Mouse (Mus musculus): ENCODE results near the gene Ogg1.

The Ogg1 gene

GRCm38 (mm10) chr6:113333137-113333950 is 6.6 kb downstream of the Ogg1 start:
- peak; percentile 62 for DNase-seq

DNA sequence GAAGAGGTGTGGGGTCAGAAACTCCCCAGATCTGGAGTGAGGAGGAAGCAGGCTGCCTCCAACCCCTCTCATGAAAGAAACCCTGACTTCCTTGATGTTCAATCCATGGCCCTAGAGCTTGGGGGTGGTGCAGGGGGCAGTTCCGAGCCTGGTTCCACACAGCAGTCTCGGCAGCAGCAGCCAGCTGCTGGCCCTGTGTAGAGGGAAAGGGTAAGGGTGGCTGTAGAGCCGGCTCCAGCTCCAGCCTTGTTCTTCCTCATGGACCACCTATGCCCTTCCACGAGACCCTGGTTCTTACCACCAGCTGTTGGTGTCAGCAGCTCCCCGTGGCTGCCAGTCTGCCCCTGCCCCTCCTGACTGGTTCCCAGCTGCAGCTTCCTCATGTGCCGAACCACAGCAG is 7.4 kb downstream of the Ogg1 start:
- no peak for DNase-seq

GRCm38 (mm10) chr6:113336852-113337620 is 10.3 kb downstream of the Ogg1 start:
- peak; percentile 39 for DNase-seq

DNA sequence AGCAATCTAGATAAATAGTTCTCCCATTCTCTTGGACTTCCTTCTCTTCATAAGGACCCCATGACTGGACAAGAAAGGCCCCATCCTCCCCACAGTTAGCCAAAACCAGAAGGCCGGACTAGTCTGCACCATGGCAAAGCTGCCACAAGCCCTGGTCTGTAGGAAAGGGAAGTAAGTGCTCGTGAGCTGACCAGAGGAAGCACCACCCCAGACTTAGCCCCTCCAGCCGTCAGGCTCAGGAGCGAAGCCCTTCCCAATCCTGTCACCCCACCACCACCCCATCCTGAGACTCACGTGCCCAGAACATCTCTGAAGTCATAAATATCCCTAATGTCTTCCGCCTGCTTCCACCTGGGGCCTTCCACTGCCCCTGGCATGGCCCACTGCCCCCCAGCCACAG is 14.8 kb downstream of the Ogg1 start:
- DNase-seq = no peak

DNA sequence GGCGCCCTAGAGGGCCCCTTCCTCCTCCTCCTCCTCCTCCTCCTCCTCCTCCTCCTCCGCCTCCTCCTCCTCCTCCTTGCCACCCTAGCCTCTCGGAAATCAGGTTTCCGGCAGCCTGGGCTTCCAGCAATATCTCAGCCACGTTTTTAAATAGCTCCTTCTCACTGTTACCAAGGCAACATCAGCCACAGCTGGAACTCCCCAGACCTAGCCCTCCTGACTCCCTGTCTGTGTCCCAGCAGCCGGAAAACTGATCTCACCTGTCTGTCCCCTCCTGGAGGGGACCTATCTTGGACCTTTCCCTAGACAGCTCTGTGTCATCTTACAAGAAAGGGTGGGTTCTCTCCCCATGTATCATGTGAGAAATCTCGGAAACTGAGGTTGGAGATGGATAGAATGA is 15.5 kb downstream of the Ogg1 start:
- no peak for DNase-seq

DNA sequence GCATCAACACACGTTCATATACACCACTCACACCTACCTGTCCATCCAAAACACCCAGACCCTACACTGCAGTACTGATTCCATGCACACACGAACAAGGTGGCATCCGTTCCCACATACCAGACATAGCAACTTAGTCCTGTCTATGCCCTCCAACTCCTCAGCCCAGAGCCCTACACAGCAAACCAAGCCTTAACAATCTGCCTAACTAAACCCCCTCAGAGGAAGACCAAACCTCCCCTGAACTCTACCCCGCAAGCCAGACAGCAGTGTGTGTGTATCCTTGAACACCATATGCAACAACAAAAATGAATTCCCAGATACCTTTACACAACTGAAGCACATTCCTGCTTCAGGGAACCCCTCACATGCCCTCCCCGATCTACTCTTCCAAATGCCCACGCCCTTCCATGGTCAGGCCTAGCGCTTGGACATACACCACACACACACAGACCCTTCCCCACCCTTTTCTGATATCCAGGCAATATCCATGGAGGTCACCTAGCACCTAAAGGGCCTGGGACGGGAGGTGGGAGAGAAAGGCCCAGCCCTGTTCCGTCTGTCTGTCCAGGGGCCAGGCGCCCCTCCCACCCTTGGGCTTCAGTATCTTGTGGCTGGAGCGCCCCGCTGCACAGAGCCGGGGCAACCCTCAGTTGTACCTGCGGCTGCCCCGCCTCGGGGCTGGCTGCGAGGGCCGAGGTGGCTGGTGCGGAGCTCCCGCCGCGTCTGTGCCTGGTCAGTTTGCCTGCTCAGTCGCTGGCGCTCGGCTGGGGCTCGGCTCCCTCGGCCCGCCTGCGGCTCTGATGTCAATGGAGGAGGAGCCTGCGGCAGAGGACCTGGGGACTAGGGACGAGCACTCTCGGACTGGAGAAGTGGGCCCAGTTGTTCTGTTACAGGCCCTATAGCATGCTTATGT is 16.7 kb downstream of the Ogg1 start, which contains the start of gene Camk1:
TSS of gene Camk1 (minus strand) at position 808 of the 916 bp plus-strand sequence.
- DNase-seq = peak; percentile 85

DNA sequence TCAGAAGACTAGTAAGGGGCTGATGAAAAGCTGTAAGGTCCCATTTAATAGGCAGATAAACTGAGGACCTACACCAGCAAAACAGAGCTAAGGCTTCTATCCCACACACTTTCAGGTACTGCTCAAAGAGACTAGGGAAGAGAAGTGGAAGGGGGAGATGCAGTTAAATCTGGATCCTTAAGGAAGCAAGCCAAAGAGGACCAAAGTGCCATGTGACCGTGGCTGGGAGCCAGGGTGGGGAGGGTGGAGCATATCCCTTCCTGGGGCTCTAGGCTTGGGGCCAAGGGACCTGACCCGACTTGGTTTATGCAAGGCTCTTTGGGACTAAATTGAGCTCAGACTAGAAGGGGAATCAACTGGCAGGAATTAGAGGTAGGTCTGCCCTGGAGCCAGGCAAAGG is 17.5 kb downstream of the Ogg1 start:
- peak; percentile 89 for DNase-seq

GRCm38 (mm10) chr6:113346897-113347296 is 20.1 kb downstream of the Ogg1 start:
- no peak for DNase-seq

GRCm38 (mm10) chr6:113350538-113350937 is 23.8 kb downstream of the Ogg1 start:
- DNase-seq = no peak

- no peak for DNase-seq
Observed at GRCm38 (mm10) chr6:113351161-113351560, 24.4 kb downstream of the Ogg1 start.

GRCm38 (mm10) chr6:113351653-113352052 is 24.9 kb downstream of the Ogg1 start:
- no peak for DNase-seq

DNA sequence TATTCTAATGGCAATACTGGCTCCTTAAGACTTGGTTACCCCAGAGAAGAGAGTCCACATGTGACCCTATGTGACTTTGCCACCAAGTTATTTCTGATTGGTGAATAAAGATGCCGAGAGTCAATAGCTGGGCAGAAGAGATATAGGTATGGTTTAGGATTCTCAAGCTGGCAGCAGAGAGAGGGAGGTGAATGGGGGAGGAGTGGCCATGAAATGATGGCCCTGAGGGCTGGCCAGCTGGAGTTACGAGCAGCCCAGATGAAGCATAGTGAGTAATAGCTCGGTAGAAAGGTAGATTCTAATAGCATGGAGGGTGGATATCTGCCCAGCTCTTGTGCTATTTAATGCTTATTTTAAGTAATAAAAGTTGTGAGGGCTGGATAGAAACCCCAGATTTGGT is 26.0 kb downstream of the Ogg1 start:
- no peak for DNase-seq

DNA sequence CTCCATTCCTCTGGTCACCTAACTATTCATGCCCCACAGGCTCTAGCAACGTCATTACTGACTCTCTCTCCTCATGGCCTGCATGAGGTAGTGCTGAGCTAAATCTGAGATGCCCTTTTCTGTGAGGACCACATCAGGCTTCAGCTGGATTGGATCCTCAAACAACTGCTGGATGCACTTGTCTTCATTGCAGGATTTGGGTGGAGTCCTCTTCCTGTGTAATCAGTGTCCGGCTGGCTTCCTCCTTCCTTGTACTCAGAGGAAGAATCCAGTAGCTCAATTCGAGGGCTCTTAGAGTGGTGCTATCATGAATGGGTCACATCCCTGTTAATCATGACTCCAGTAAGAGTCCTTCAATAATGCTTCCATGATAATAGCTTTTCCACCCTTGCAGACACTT is 26.9 kb downstream of the Ogg1 start:
- no peak for DNase-seq

DNA sequence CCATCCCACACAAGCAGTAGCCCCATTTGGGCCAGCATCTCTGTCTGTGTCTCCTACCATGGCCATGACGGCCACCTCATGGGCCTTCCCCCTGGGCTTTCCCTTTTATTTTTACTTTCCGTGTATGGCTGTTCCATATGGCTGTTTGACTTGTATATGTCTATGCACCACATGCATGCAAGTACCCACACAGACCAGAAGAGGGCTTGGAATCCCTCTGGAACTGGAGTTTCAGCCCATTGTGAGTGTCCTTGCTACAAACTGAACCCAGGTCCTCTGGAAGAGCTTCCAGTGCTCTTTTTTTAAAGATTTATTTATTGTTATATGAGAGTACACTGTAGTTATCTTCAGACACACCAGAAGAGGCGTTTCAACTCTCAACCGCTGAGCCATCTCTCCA is 34.7 kb downstream of the Ogg1 start:
- no peak for DNase-seq

- DNase-seq = no peak
Observed at GRCm38 (mm10) chr6:113362241-113362640, 35.5 kb downstream of the Ogg1 start.

DNA sequence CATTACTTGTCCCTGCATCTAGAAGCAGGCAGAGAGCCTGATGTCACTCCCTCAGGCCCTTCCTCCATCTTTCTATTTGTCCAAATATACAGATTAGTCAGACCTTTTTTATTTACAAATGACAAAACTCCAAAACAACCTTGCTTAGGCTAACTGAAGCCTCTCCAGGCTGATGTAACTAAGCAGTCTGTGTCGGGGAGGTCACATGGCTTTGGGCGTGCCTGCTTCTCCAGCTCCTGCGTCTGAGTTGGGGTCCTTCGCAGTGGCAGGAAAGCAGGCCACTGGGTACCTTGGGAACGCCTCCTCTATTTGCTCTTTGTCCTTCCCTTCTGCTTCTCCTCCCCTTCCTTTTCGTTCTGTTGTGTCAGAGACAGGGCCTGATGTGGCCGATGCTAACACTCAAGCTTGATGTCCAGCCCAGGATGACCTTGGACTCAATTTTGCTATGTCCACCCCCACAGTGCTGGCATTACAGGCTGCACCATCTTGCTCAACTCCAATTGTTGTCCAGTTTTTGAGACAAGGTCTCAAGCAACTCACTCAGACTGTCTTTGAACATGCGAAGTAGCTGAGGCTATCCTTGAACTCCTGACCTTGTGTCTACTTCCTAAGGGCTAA is 37.9 kb downstream of the Ogg1 start:
- DNase-seq = no peak

DNA sequence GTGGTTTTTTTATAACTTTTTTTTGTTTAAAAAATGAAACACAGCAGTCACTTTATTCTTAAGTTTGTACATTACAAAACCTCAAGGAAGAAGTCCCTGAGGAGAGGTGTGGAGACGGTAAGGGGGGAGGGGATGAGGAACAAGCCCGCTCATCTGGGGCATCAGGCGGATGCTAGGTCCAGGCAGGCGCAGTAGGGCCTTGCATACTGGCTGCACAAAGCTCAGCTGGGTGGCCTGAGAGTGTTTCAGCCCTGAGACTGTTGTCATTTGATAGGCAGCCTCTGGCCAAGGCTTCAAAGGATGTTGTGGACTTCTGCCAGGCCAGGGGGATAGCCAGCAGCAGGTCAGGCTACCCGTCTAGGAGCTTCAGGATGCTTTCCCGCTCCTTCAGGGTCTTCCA is 39.9 kb downstream of the Ogg1 start:
- DNase-seq = no peak

DNA sequence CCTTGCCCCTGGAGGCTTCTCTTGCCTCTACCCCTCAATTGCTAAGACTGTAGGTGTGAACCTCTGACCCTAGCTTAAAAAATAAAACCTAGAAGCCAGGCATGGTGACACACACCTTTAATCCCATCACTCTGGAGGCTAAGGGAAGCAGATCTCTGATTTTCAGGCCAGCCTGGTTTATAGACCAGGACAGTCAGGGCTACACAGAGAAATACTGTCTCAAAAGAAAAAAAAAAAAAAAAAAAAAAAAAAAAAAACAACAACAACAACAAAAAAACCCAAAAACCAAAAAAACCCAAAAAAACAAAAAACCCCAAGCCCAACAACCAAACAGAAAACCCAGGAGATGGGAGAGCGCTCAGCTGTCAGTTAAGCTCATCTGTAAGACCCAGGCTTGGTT is 40.8 kb downstream of the Ogg1 start:
- DNase-seq = no peak

DNA sequence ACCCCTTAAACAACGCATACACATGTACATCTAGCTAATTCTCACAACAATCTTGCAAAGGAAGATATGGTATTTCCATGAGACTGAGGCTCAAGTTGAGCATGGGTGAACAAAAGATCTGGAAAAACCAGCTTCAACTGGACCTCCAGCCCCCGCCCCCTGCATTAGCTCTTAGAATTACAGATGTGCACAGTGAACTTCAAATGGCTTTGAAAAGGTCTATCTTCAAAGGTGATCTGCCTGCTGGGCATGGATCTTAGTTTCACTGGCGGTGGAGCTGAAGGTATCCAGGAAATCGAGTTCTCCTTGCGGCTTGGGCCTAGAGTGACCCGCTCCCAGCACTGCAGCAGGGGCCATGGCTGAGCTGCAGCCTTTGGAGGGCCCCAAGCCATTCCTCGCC is 41.4 kb downstream of the Ogg1 start:
- DNase-seq = no peak

GRCm38 (mm10) chr6:113368577-113368976 is 41.8 kb downstream of the Ogg1 start:
- DNase-seq = no peak

DNA sequence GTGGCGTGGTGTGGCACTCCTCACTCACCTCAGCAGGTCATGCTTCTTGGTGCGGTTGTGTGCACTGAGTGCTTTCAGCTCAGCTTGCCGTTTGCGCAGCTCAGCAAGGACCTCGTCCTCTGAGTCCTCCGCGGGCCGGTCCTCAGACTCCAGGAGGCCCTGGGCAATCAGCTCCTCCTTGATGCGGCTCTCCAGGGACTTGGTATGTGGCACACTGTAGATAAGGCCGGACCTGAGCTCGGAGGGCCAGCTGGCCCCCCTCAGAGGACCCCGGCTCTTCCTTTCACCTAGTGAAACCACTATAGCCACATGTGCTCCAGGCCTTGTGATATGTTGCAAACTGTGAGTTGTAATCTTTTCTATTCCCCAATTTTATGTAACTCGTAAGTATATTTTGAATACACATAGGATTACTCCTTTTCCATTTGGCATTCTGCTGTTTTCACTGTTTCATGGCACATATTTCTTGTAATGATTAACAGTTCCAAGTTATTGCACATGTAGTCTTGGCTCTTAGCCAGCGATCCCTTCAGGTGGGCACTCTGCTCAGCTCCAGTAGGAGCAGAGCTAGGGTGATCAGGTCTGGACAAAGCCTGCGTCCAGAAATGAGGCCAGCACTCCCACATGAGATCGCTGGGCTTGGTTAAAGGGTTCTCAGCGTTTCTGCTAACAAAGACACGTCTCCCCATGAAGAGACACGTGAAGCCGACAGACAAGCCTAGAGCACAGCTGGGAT is 43.6 kb downstream of the Ogg1 start:
- DNase-seq = no peak

DNA sequence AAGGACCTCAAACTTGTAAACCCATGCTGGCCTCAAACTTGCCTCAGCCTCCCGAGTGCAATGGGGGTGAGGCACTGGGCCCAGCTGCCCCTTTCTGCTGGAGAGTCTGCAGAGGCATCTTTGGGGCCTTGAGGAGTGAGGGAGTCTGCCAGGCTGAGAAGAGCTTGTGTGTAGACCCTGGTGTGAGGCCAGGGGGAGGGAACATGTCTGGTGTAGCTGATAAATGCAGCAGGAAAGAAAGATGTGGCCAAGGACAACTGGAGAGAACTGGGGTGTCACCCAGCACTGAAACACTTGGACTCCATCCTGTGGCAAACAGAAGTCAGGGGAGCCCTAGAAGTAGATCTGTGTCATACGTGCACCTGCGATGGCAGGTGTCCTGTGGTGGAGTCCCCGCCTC is 46.7 kb downstream of the Ogg1 start:
- no peak for DNase-seq
